Mouse (Mus musculus) liver, embryonic 13.5 days (tissue): ENCODE data around the gene Iqschfp. TPM values are rescaled to one million over a fixed set of nuclear protein-coding genes. Genes with fewer than 3 reads are reported as not detected.

ENCODE experiments used
- ATAC-seq: fragments of 200-750 bp; cut with Nextera tagmentation; 2 replicates; pipeline ENCODE4 v1.8.0; 2017; ENCODE audit warnings: low read depth, mild to moderate bottlenecking, moderate number of reproducible peaks, moderate library complexity
- DNase-seq: peaks from one replicate; pipeline ENCODE4 v3.0.0; 2022
- H3K27ac ChIP-seq: fragments of 300-500 bp; sonication (generic); 2 replicates; pipeline ENCODE4 v1.5.1; 2015; ENCODE audit warnings: moderate library complexity, mild to moderate bottlenecking, inconsistent platforms
- H3K27me3 ChIP-seq: fragments of 300-500 bp; sonication (generic); 2 replicates; pipeline ENCODE4 v1.6.1; 2015; ENCODE audit warnings: mild to moderate bottlenecking, inconsistent platforms
- H3K36me3 ChIP-seq: fragments of 300-500 bp; sonication (generic); 2 replicates; pipeline ENCODE4 v1.6.1; 2015; ENCODE audit warnings: mild to moderate bottlenecking, inconsistent platforms
- H3K4me1 ChIP-seq: fragments of 300-500 bp; sonication (generic); replicated peaks from 2 replicates; pipeline ENCODE4 v1.6.1; 2015; ENCODE audit warnings: inconsistent platforms
- H3K4me2 ChIP-seq: fragments of 300-500 bp; sonication (generic); 2 replicates; pipeline ENCODE4 v1.6.1; 2015; ENCODE audit warnings: inconsistent platforms, mild to moderate bottlenecking, moderate library complexity
- H3K4me3 ChIP-seq: fragments of 300-500 bp; sonication (generic); replicated peaks from 2 replicates; pipeline ENCODE4 v1.5.1; 2015; ENCODE audit warnings: mild to moderate bottlenecking, inconsistent platforms
- H3K9ac ChIP-seq: fragments of 300-500 bp; sonication (generic); 2 replicates; pipeline ENCODE4 v1.6.1; 2015; ENCODE audit warnings: mild to moderate bottlenecking, inconsistent platforms
- H3K9me3 ChIP-seq: fragments of 300-500 bp; sonication (generic); replicated peaks from 2 replicates; pipeline ENCODE4 v1.6.1; 2016; ENCODE audit warnings: inconsistent platforms
- WGBS: fragments of 180-500 bp; shearing (Covaris S2); methylation state at CpG from one replicate; pipeline ENCODE4 v1.1.7; 2015; ENCODE audit not compliant: insufficient replicate concordance; 5-methylcytosine and 5-hydroxymethylcytosine counted together
- polyA plus RNA-seq: library from polyadenylated mRNA; unstranded; fragments of >200 nt; fragmentation: Nextera tagmentation; extraction: Ambion mirVana; gene quantifications from 2 replicates; pipeline ENCODE4 v1.2.1, GENCODE M21; 2015

Iqschfp gene
- polyA plus RNA-seq, 1 experiment from 2014 or later, result not detected

DNA sequence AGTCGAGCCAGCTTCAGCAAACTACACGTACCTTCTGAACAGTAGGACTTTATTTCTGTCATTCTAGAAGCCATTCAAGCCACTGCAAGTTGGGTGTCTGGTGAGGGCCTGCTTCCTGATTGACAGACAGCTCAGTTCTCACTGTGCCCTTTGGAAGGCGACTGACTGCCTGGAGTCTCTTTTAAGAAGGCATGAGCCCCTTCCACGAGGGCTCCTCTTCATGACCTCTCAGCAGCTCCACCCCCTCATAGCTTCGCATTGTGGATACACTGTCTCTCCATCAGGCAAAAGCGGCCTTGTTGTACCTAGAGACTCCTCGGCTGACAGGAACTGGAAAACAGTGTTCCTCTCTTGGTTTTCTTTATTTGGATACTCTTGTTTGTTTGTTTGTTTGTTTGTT lies 676.7 kb downstream of the Iqschfp start:
- DNase-seq (no peak), ATAC-seq (no peak)
- Histone ChIP-seq H3K27me3 (no peaks in the 10 kb centered on the region), H3K9me3 (no peaks in the 10 kb centered on the region), H3K9ac (no peak overlapping the region), H3K4me1 (0 out of 2 replicates have a peak, but pooled peaks cover 2% of the 10 kb centered on the region), H3K4me2 (no peak overlapping the region), H3K36me3 (no peaks in the 10 kb centered on the region), H3K4me3 (no peak overlapping the region), H3K27ac (no peak overlapping the region)
- WGBS, result 59% methylated on average over 7 of the region's 7 CpGs

DNA sequence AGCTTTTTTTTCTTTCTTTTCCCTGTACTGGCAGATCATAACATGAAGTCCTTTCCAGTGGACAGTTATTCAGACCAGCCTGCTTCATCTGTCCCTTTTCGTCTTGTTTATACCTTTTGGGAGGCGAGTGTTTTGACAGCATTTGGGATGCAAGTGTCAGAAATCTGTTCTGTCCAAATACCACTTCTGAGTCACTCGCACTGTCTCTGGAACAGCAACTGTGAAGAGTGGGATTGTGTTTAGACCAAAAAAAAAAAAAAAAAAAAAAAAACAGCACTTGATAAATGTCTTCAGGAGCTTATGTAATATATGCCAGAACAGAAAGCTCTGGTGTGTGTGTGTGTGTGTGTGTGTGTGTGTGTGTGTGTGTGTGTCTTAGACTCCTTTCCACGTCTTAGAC lies 678.3 kb downstream of the Iqschfp start:
- no peak overlapping the region for H3K9ac ChIP-seq
- H3K27ac ChIP-seq, result no peak overlapping the region
- H3K9me3 ChIP-seq, result no peaks in the 10 kb centered on the region
- H3K27me3 ChIP-seq, result no peaks in the 10 kb centered on the region
- H3K36me3 ChIP-seq, result no peaks in the 10 kb centered on the region
- 0 out of 2 replicates have a peak, but pooled peaks cover 2% of the 10 kb centered on the region for H3K4me1 ChIP-seq
- DNase-seq, result no peak
- 63% methylated on average over 4 of the region's 4 CpGs for WGBS
- no peak for ATAC-seq
- no peak overlapping the region for H3K4me3 ChIP-seq
- no peak overlapping the region for H3K4me2 ChIP-seq

DNA sequence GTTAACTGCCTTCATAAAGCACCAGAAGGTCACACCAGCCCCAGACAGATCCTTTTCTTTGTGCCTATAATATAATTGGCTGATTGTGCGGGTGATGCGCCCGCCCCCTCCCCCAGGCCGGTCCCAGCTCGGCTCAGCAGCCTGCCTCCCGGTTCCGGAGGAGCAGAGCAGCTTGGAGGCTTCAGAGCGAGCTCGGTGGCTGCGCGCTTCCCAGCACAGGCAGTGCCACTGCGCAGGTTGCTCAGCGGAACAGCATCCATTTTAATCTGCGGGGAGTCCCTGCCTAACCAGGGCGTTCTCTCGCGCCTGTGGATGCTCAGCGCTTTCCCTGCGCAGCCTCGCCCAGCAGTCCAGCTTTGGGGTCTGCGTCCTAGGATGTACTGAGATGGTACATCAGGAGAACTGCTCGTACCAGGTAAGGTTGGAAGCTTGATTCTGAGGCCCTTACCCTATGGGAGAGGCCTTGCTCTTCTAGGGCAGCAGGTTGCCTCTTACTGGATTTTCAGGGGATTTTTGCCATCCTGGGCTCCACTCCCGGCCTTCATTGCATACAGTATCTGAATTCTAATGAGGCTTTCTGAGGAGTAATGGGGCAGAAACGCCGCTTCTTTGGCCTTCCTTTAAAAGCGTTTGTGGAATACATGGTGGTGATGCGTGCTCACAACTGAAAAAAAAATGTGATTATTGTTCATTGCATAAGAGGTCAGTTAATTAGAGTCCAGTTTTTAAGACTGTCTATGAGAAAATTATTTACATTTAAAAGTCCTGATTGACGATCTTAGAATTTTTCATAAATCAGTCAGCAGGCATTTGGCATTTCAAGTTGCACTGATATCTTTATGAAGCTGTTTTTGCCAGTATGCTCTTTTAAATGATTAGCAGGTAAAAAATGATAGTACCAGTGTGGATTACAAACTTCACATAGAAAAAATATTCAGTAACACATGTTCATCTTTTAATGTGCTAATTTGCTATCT lies 680.5 kb downstream of the Iqschfp start:
- 0 out of 2 replicates have a peak, but pooled peaks cover 2% of the 10 kb centered on the region for H3K4me1 ChIP-seq

DNA sequence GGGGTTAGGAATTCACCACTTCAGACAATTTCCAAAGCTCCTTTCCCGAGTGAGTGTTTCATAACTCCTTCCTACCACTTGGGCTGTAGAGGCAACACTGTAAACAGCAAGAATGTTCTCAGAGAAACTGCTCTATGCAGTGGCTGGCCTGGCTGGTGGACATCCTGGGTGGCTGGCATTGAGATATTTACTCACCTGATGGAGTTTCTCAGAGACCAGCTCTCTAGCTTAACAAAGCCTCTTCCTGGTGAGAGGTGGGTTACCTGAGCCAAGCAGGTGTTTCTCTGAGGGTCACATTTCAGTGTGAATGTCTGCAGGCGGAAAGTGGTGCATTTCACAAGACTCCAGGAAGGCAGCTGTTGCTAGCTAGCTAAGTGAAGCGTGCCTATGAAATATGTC lies 681.2 kb downstream of the Iqschfp start:
- Histone ChIP-seq H3K4me2 (no peak overlapping the region), H3K9ac (no peak overlapping the region), H3K9me3 (no peaks in the 10 kb centered on the region), H3K27ac (no peak overlapping the region), H3K4me3 (no peak overlapping the region), H3K4me1 (0 out of 2 replicates have a peak, but pooled peaks cover 2% of the 10 kb centered on the region), H3K27me3 (no peaks in the 10 kb centered on the region), H3K36me3 (no peaks in the 10 kb centered on the region)
- DNase-seq (no peak), ATAC-seq (no peak)
- 54% methylated on average over 3 of the region's 3 CpGs for WGBS

More for the DNA sequence above, 680.5 kb downstream of the Iqschfp start:
- no peak overlapping the region for H3K27ac ChIP-seq
- no peak for ATAC-seq
- H3K9me3 ChIP-seq, result no peaks in the 10 kb centered on the region
- H3K9ac ChIP-seq, result no peak overlapping the region
- H3K36me3 ChIP-seq, result no peaks in the 10 kb centered on the region
- H3K4me3 ChIP-seq, result 0 out of 2 replicates have a peak overlapping the region, but pooled peaks have one; percentile 9
- H3K27me3 ChIP-seq, result no peaks in the 10 kb centered on the region
- H3K4me2 ChIP-seq, result peak overlapping the region; percentile 41
- DNase-seq, result no peak
- WGBS, result 24% methylated on average over 28 of the region's 28 CpGs

DNA sequence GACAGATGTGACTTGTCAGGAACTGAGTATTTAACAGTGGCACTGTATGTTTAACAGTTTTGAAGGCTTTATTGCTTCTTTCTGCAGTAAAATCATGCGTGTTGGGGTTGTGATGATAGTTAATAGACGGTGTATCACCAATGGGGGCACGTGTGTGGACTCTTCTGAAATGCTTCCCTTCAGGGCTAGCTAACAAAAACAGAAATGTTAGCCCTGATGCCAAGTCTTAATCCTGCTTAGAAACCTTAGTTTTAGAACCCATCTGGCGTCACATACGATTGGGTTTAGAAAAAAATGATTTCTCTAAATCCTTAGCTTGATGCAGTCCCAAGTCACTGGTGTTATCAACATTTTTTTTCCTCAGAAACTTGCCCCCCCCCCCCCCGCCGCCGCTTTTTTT lies 682.1 kb downstream of the Iqschfp start:
- Histone ChIP-seq H3K36me3 (no peaks in the 10 kb centered on the region), H3K27ac (no peak overlapping the region), H3K4me2 (no peak overlapping the region), H3K9ac (no peak overlapping the region), H3K27me3 (no peaks in the 10 kb centered on the region), H3K4me3 (no peak overlapping the region), H3K4me1 (0 out of 2 replicates have a peak, but pooled peaks cover 2% of the 10 kb centered on the region), H3K9me3 (no peaks in the 10 kb centered on the region)
- 49% methylated on average over 8 of the region's 8 CpGs for WGBS
- DNase-seq (no peak), ATAC-seq (no peak)

DNA sequence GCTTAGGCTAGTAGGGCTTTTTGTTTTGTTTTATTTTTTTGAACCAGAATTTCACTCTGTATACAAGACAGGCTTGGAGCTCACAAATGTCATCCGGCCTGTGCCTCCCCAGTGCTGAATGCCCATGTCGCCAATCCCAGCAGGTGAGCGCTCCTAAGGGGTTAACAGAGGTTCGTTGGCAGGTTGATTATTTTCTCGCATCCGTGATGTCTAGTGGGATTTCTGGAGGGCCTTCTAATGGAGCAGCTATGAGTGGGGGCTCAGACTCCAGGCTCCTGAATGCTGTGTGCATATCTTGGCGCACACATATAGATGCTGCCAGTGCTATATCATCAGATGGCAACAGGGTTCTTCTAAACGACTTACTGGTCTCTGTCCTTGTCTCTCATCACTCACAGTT lies 682.5 kb downstream of the Iqschfp start:
- Histone ChIP-seq H3K9ac (no peak overlapping the region), H3K4me3 (no peak overlapping the region), H3K4me2 (no peak overlapping the region), H3K4me1 (0 out of 2 replicates have a peak, but pooled peaks cover 2% of the 10 kb centered on the region), H3K27me3 (no peaks in the 10 kb centered on the region), H3K27ac (no peak overlapping the region), H3K36me3 (no peaks in the 10 kb centered on the region), H3K9me3 (no peaks in the 10 kb centered on the region)
- DNase-seq (no peak), ATAC-seq (no peak)
- 65% methylated on average over 8 of the region's 8 CpGs for WGBS

DNA sequence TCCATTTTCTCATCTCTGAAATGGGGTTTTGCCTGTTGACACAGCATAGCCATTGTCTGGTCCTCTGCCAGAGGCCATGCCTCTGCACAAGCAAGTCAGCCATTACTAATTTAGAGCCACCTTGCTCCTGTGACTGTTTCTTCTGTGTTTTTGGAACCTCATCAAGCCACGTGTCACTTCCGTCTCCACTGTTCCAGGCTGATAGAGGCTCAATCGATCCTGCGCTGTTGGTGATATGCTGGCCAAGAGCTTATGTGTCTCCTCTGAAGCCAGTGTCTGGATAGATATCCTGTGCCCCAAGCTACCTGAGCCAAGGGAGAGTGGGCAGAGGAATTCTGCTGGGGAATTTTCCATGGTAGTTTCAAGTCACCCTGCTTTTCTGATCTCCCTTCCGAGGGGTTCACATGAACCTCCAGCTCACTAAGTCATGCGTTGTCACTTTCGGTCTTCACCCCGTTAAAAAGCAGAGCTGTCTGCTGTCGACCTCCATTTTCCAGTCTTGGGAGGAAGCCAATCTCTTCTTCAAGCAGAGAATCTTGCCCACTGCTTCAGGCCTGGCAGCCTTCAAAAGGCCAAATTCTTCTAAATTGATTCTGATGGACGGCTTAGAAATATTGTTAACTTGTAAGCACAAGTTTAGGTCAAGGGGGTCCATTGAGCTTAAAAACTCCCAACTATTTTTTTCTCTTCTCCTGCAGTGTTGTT lies 683.8 kb downstream of the Iqschfp start:
- Histone ChIP-seq H3K27me3 (no peaks in the 10 kb centered on the region), H3K27ac (no peak overlapping the region), H3K9ac (no peak overlapping the region), H3K4me1 (0 out of 2 replicates have a peak, but pooled peaks cover 2% of the 10 kb centered on the region), H3K4me3 (no peak overlapping the region), H3K9me3 (no peaks in the 10 kb centered on the region), H3K36me3 (no peaks in the 10 kb centered on the region), H3K4me2 (no peak overlapping the region)
- WGBS, result 66% methylated on average over 10 of the region's 10 CpGs
- no peak for DNase-seq
- ATAC-seq, result no peak

DNA sequence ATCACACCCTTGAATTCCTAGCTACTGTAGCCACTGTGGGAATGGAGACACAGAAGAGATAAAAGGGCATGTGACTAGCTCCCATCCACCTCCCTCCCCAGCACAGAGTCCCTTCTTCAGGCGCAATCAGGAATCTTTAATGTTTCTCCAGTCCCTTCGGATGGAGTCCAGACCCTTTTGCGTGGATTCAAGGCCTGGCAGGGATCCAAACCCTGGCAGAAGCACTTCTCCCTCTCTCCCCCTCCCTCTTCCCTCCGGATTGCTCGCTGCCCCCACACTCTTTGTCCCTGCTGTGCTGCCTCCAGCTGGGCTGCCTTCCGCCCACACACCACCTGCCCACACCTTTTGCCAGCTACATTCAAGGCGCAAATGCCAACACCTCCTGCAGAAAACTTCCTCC lies 684.4 kb downstream of the Iqschfp start:
- Histone ChIP-seq H3K27ac (no peak overlapping the region), H3K36me3 (no peaks in the 10 kb centered on the region), H3K4me1 (0 out of 2 replicates have a peak, but pooled peaks cover 2% of the 10 kb centered on the region), H3K4me3 (no peak overlapping the region), H3K9ac (no peak overlapping the region), H3K9me3 (no peaks in the 10 kb centered on the region), H3K4me2 (no peak overlapping the region), H3K27me3 (no peaks in the 10 kb centered on the region)
- DNase-seq (no peak), ATAC-seq (no peak)
- 59% methylated on average over 7 of the region's 7 CpGs for WGBS

DNA sequence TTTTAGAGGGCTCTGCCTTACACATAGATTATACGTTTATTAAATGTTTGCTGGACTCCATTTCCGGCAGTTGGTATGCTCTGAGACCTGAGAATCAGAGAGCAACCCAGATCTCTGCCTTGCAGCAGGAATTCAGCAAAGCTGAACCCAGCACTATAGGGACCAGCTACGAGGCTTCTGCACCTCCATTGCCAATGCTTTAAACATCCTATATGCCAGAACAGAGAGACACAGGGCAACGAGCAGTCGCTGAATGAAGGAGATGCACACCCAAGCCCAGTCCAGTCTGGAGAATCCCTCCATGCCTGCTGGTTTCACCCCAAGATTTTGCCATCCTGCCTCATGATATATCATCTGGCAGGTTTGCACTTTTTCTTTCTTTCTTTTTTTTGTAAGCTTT lies 684.9 kb downstream of the Iqschfp start:
- no peak for DNase-seq
- Histone ChIP-seq H3K4me3 (no peak overlapping the region), H3K27me3 (no peaks in the 10 kb centered on the region), H3K4me1 (0 out of 2 replicates have a peak, but pooled peaks cover 2% of the 10 kb centered on the region), H3K9ac (no peak overlapping the region), H3K27ac (no peak overlapping the region), H3K9me3 (no peaks in the 10 kb centered on the region), H3K36me3 (no peaks in the 10 kb centered on the region), H3K4me2 (no peak overlapping the region)
- ATAC-seq, result no peak
- WGBS, result 54% methylated on average over 5 of the region's 5 CpGs

DNA sequence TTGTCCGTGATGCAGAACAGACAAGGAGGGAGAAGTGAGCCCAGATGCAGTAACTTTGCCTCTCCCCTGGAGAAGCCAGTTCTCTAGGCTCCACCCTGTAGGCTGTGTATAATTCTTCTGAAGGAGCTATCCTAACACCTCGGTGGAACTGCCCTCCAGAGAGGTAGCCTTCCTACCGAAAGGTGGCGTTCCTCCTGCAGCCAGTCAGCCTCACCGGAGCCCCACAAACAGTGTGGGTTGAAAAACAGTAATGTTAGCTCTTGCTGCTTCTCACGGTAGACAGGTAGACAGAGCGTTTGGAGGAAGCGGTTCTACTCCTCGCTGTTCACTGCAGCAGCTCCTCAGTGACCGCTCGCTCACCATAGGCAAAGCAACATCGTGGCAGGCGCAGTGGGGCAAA lies 689.6 kb downstream of the Iqschfp start:
- Histone ChIP-seq H3K9ac (no peak overlapping the region), H3K4me2 (peak overlapping the region; percentile 10; the same call in 1 of the 2 replicates), H3K27ac (no peak overlapping the region), H3K4me1 (0 out of 2 replicates have a peak, but pooled peaks cover 3% of the 10 kb centered on the region), H3K9me3 (no peaks in the 10 kb centered on the region), H3K36me3 (no peaks in the 10 kb centered on the region), H3K4me3 (no peak overlapping the region), H3K27me3 (no peaks in the 10 kb centered on the region)
- no peak for ATAC-seq
- peak; percentile 22 for DNase-seq
- 65% methylated on average over 13 of the region's 13 CpGs for WGBS

DNA sequence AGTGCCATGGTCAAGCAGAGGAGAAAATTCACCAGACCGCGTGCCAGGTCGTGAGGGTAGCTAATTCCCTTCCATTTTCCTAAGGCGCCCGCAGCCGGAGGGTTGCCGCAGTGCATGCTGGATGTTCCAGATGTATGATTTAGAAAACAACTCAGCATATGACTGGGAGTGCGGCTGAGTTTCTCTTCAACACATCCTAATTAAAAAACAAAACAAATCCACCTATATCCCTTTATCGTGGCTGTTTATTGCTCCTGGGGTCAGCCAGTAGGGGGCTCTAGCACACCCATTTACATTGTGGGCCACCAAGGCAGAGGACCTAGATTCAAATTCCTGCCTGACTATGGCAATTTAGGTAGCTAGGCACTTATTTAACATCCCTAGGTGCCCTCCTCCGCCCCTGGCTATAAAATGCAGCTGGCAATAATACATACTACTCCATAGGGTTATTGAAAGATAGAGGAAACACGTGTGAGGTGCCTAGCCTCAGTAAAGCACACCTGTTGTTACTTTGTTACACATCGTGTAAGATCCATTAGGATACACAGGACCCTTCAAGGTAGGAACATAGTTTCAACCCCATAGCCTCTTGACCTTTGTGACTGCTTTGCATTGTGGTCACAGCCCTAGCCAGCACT lies 690.2 kb downstream of the Iqschfp start:
- Histone ChIP-seq H3K27me3 (no peaks in the 10 kb centered on the region), H3K9me3 (no peaks in the 10 kb centered on the region), H3K36me3 (no peaks in the 10 kb centered on the region), H3K4me1 (0 out of 2 replicates have a peak, but pooled peaks cover 3% of the 10 kb centered on the region), H3K4me2 (peak overlapping the region; percentile 10; the same call in 1 of the 2 replicates), H3K27ac (no peak overlapping the region), H3K9ac (no peak overlapping the region), H3K4me3 (no peak overlapping the region)
- 71% methylated on average over 12 of the region's 12 CpGs for WGBS
- ATAC-seq (no peak), DNase-seq (peak; percentile 4)
